Mouse (Mus musculus): ENCODE data around the gene Ager. TPM values are rescaled to one million over a fixed set of nuclear protein-coding genes. Genes with fewer than 3 reads are reported as not detected.

The Ager gene
- total RNA-seq (2015; ENCODE audit: low replicate concordance) (0.84 TPM in 1 of 2 replicates, not detected in the other), total RNA-seq (2017; ENCODE audit: low replicate concordance) (0.26 and 1.7 TPM in 2 replicates)

- ATAC-seq (replicated peaks; ENCODE audit: low FRiP score, poor library complexity, severe bottlenecking) = no peak
These were observed at the start of gene Ager for GRCm38 (mm10) chr17:34597566-34598095. Ager (plus strand) TSS chr17:34597862.

GRCm38 (mm10) chr17:34549156-34549555, 48.5 kb upstream of the Ager start:
- ATAC-seq (replicated peaks; ENCODE audit: low FRiP score, poor library complexity, severe bottlenecking) = no peak

DNA sequence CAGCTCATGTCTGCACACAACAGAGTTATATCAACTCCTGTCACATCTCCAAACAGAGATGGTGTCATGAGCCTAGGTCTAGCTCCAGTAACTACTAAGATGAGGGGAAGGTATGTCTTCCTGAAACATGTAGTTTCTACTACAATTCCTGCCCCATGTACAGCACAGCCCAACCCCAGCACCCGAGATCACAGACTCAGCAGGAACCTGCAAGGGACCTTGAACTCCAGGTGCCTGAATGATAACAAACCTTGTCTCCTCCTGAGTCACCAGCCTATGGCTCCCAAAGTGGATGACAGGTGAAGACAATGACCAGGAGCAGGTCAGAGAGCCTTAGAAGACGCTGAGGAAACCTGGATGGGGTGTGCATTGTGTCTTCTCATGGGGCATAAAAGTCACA, 47.8 kb upstream of the Ager start:
- no peak for ATAC-seq (replicated peaks; ENCODE audit: low FRiP score, poor library complexity, severe bottlenecking)

GRCm38 (mm10) chr17:34555483-34555882, 42.2 kb upstream of the Ager start:
- ATAC-seq (replicated peaks; ENCODE audit: low FRiP score, poor library complexity, severe bottlenecking) = peak; percentile 81

- ATAC-seq (replicated peaks; ENCODE audit: low FRiP score, poor library complexity, severe bottlenecking) = no peak
These were observed 41.3 kb upstream of the Ager start for GRCm38 (mm10) chr17:34556406-34556805.

DNA sequence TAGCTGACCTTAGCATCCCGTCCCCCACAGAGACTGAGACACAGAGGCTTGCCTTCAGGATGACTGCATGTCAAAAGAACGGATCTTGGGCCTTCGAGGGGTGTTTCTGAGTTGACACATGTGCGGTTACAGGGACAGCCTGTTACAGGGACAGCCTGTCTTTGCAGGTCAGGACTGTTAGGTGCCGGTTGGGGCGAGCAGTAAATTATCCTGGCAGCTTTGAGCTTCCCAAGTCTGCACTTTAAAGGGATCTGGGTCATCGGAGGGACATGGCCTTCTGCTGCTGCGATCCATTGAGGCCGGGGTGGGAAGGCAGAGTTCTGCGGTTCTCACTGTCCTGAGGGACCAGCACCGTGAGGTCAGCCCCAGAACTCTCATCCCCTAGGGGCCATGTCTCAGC, 40.3 kb upstream of the Ager start:
- ATAC-seq (replicated peaks; ENCODE audit: low FRiP score, poor library complexity, severe bottlenecking) = no peak

DNA sequence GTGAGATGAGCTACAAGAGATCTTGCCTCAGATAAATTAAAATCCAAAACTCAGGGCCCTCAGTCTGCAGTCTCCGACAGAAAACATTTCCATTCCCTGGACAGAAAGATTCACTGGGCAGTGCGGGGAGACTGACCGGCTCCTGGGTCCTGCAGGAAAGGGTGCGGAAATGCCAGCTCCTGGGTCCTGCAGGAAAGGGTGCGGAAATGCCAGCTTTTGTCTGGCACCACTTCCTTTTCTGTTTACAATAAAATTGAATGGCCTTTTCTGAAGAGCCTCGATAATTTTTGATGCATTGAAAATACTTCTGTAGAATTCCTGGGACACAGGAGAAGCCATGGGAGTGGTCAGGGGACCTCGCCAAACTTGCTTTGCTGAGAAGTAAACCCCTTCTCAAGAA, 38.5 kb upstream of the Ager start:
- no peak for ATAC-seq (replicated peaks; ENCODE audit: low FRiP score, poor library complexity, severe bottlenecking)

GRCm38 (mm10) chr17:34559895-34560294, 37.8 kb upstream of the Ager start:
- ATAC-seq (replicated peaks; ENCODE audit: low FRiP score, poor library complexity, severe bottlenecking) = no peak

- no peak for ATAC-seq (replicated peaks; ENCODE audit: low FRiP score, poor library complexity, severe bottlenecking)
These were observed 37.2 kb upstream of the Ager start for GRCm38 (mm10) chr17:34560438-34560837.

GRCm38 (mm10) chr17:34561200-34561599, 36.5 kb upstream of the Ager start:
- no peak for ATAC-seq (replicated peaks; ENCODE audit: low FRiP score, poor library complexity, severe bottlenecking)

GRCm38 (mm10) chr17:34562595-34562994, 35.1 kb upstream of the Ager start:
- ATAC-seq (replicated peaks; ENCODE audit: low FRiP score, poor library complexity, severe bottlenecking) = no peak

- no peak for ATAC-seq (replicated peaks; ENCODE audit: low FRiP score, poor library complexity, severe bottlenecking)
These were observed 34.3 kb upstream of the Ager start for GRCm38 (mm10) chr17:34563354-34563753.

- no peak for ATAC-seq (replicated peaks; ENCODE audit: low FRiP score, poor library complexity, severe bottlenecking)
These were observed 33.6 kb upstream of the Ager start, which contains the start of gene Notch4 for GRCm38 (mm10) chr17:34564003-34564421. Notch4 (plus strand) TSS chr17:34564268.

- ATAC-seq (replicated peaks; ENCODE audit: low FRiP score, poor library complexity, severe bottlenecking) = no peak
These were observed 32.9 kb upstream of the Ager start for GRCm38 (mm10) chr17:34564796-34565195.

DNA sequence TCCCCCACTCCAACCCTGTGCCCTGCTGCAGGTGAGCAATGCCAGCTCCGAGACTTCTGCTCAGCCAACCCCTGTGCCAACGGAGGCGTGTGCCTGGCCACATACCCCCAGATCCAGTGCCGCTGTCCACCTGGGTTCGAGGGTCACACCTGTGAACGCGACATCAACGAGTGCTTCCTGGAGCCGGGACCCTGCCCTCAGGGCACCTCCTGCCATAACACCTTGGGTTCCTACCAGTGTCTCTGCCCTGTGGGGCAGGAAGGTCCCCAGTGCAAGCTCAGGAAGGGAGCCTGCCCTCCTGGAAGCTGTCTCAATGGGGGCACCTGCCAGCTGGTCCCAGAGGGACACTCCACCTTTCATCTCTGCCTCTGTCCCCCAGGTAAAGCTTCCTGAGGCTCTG, 30.4 kb upstream of the Ager start:
- ATAC-seq (replicated peaks; ENCODE audit: low FRiP score, poor library complexity, severe bottlenecking) = no peak

- no peak for ATAC-seq (replicated peaks; ENCODE audit: low FRiP score, poor library complexity, severe bottlenecking)
These were observed 29.2 kb upstream of the Ager start for GRCm38 (mm10) chr17:34568421-34568820.

- no peak for ATAC-seq (replicated peaks; ENCODE audit: low FRiP score, poor library complexity, severe bottlenecking)
These were observed 27.7 kb upstream of the Ager start for GRCm38 (mm10) chr17:34569919-34570318.

DNA sequence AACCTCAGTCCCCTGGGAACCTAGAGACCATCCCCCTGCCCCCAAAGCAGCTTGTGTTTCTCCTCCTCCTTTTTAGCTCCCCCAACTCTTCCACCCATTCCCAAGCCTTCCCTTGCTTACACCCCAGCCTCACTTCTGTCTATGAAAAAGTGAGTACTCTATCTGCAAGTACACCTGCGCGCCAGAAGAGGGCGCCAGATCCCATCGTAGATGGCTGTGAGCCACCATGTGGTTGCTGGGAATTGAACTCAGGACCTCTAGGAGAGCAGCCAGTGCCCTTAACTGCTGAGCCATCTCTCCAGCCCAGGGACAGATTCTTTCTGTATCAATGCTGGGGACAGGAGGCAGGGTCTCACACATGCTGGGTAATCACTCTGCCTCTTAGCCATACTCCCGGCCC, 25.8 kb upstream of the Ager start:
- peak; percentile 45; the same call in 1 of the 2 replicates for ATAC-seq (replicated peaks; ENCODE audit: low FRiP score, poor library complexity, severe bottlenecking)

DNA sequence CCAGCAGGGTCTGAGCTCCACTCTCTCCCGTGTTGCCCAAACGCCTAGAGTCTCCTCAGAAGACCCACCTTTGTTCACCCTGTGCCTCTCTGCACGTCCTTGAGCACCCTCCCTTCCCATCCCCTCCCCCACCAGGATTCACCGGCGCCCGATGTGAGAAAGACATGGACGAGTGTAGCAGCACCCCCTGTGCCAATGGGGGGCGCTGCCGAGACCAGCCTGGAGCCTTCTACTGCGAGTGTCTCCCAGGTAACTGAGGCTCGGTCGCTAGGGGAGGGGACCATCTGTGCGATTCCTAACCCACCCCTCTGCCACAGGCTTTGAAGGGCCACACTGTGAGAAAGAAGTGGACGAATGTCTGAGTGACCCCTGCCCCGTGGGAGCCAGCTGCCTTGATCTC, 25.3 kb upstream of the Ager start:
- no peak for ATAC-seq (replicated peaks; ENCODE audit: low FRiP score, poor library complexity, severe bottlenecking)

DNA sequence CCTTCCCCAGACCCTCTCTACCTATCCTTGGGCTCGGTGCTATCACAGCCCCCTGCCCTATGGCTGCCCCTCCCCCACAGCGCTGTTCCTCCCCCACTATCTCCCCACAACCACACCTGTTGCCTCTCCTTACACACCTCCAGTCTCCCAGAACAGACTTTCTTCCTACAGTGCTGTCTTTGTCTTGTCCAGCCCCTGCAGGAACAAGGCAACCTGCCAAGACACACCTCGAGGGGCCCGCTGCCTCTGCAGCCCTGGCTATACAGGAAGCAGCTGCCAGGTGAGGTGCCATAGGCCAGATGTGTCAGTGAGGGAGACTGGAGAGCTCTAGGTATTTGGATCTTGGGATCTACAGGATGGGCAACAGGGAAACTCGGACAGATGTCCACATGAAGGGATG, 21.1 kb upstream of the Ager start:
- ATAC-seq (replicated peaks; ENCODE audit: low FRiP score, poor library complexity, severe bottlenecking) = no peak

- ATAC-seq (replicated peaks; ENCODE audit: low FRiP score, poor library complexity, severe bottlenecking) = no peak
These were observed 19.6 kb upstream of the Ager start for GRCm38 (mm10) chr17:34578070-34578469.

- no peak for ATAC-seq (replicated peaks; ENCODE audit: low FRiP score, poor library complexity, severe bottlenecking)
These were observed 15.1 kb upstream of the Ager start for GRCm38 (mm10) chr17:34582528-34582927.

Data from erythroblast, adult 5-6 weeks (primary cell).